Mouse (Mus musculus) MEL (cell line): Measurements from ENCODE around the gene Hdac1. TPM values are rescaled to one million over a fixed set of nuclear protein-coding genes. Genes with fewer than 3 reads are reported as not detected.

Experiments used
- DNase-seq: peaks from one replicate; pipeline ENCODE4 v3.0.0; 2011; ENCODE audit warnings: low read depth, low spot score
- H3K27ac ChIP-seq: 2 replicates; pipeline ENCODE4 v1.5.1; 2012; ENCODE audit warnings: low read depth, mild to moderate bottlenecking, control low read depth, low read length, moderate library complexity; ENCODE audit not compliant: control insufficient read depth
- H3K27me3 ChIP-seq, 2 experiments: fragments of 150-350 bp in 1 of 2; sonication (generic) in 1 of 2; 2 replicates each; pipeline ENCODE4 v1.6.1; 2012; ENCODE audit warnings: low read length in 2 of 2, mild to moderate bottlenecking in 2 of 2, improper control_type of control experiment in 1 of 2, moderate library complexity in 1 of 2; ENCODE audit not compliant: insufficient read depth in 2 of 2, control insufficient read depth in 1 of 2
- H3K36me3 ChIP-seq, 2 experiments: 2 replicates each; pipeline ENCODE4 v1.6.1; 2012 to 2014; ENCODE audit warnings: low read length in 2 of 2, improper control_type of control experiment in 1 of 2, inconsistent platforms in 1 of 2, mild to moderate bottlenecking in 1 of 2; ENCODE audit not compliant: insufficient read depth in 2 of 2, control insufficient read depth in 1 of 2
- H3K4me1 ChIP-seq, 2 experiments: fragments of 150-350 bp in 1 of 2; sonication (generic) in 1 of 2; 2 replicates each; pipeline ENCODE4 v1.6.1; 2012; ENCODE audit warnings: low read length in 2 of 2, improper control_type of control experiment in 1 of 2, mild to moderate bottlenecking in 1 of 2; ENCODE audit not compliant: insufficient read depth in 2 of 2, control insufficient read depth in 1 of 2
- H3K4me3 ChIP-seq, 2 experiments: fragments of 150-350 bp in 1 of 2; sonication (generic) in 1 of 2; 2 replicates each; pipeline ENCODE4 v1.5.1; 2012; ENCODE audit warnings: low read depth in 2 of 2, low read length in 2 of 2, mild to moderate bottlenecking in 2 of 2, moderate library complexity in 2 of 2, control low read depth in 1 of 2, improper control_type of control experiment in 1 of 2; ENCODE audit not compliant: control insufficient read depth in 1 of 2, insufficient read depth in 1 of 2
- H3K79me2 ChIP-seq: 2 replicates; pipeline ENCODE4 v1.6.1; 2012; ENCODE audit warnings: mild to moderate bottlenecking, low read length, moderate library complexity; ENCODE audit not compliant: control insufficient read depth, poor library complexity, insufficient read depth
- H3K9ac ChIP-seq: 2 replicates; pipeline ENCODE4 v1.6.1; 2012; ENCODE audit warnings: low read depth, mild to moderate bottlenecking, control low read depth, low read length, moderate library complexity; ENCODE audit not compliant: control insufficient read depth, poor library complexity, severe bottlenecking
- H3K9me3 ChIP-seq: fragments of 150-350 bp; sonication (generic); replicated peaks from 2 replicates; pipeline ENCODE4 v1.6.1; 2012; ENCODE audit warnings: mild to moderate bottlenecking, low read length, improper control_type of control experiment, moderate library complexity; ENCODE audit not compliant: insufficient read depth
- BHLHE40 ChIP-seq: IDR thresholded peaks from 2 replicates; pipeline ENCODE4 v1.6.1; 2012; ENCODE audit warnings: low read depth, mild to moderate bottlenecking, inconsistent platforms, low read length, improper control_type of control experiment, borderline replicate concordance
- CHD2 ChIP-seq: IDR thresholded peaks from 2 replicates; pipeline ENCODE4 v1.6.1; 2011; ENCODE audit warnings: low read length, improper control_type of control experiment
- E2F4 ChIP-seq: IDR thresholded peaks from 2 replicates; pipeline ENCODE4 v1.6.1; 2011; ENCODE audit warnings: low read depth, low read length, improper control_type of control experiment, borderline replicate concordance
- ELF1 ChIP-seq: IDR thresholded peaks from 2 replicates; pipeline ENCODE4 v1.6.1; 2014; ENCODE audit warnings: low read depth, mild to moderate bottlenecking, inconsistent platforms, low read length, improper control_type of control experiment, moderate library complexity
- EP300 ChIP-seq, 2 experiments: IDR thresholded peaks; 2 replicates each; pipeline ENCODE4 v1.6.1; 2011; ENCODE audit warnings: improper control_type of control experiment in 2 of 2, low read length in 2 of 2, low read depth in 1 of 2, mild to moderate bottlenecking in 1 of 2
- ETS1 ChIP-seq: IDR thresholded peaks from 2 replicates; pipeline ENCODE4 v1.6.1; 2012; ENCODE audit warnings: low read depth, mild to moderate bottlenecking, inconsistent platforms, low read length, improper control_type of control experiment, moderate library complexity
- GABPA ChIP-seq: IDR thresholded peaks from 2 replicates; pipeline ENCODE4 v1.6.1; 2012; ENCODE audit warnings: low read depth, mild to moderate bottlenecking, inconsistent platforms, low read length, improper control_type of control experiment, moderate library complexity
- MEF2A ChIP-seq: IDR thresholded peaks from 2 replicates; pipeline ENCODE4 v1.6.1; 2014; ENCODE audit warnings: low read depth, mild to moderate bottlenecking, inconsistent platforms, low read length, improper control_type of control experiment; ENCODE audit not compliant: poor library complexity, insufficient replicate concordance, severe bottlenecking; ENCODE audit errors: extremely low read depth
- MYC ChIP-seq: IDR thresholded peaks from 2 replicates; pipeline ENCODE4 v1.6.1; 2011; ENCODE audit warnings: low read depth, mild to moderate bottlenecking, low read length, improper control_type of control experiment, moderate library complexity
- NELFE ChIP-seq: IDR thresholded peaks from 2 replicates; pipeline ENCODE4 v1.6.1; 2011; ENCODE audit warnings: low read depth, low read length, improper control_type of control experiment
- POLR2A ChIP-seq, 2 experiments: IDR thresholded peaks; 2 replicates each; pipeline ENCODE4 v1.6.1; 2011 to 2012; ENCODE audit warnings: low read length in 2 of 2, mild to moderate bottlenecking in 2 of 2, control low read depth in 1 of 2, improper control_type of control experiment in 1 of 2, low read depth in 1 of 2, moderate library complexity in 1 of 2; ENCODE audit not compliant: control insufficient read depth in 1 of 2, insufficient read depth in 1 of 2, poor library complexity in 1 of 2
- POLR2AphosphoS5 ChIP-seq: IDR thresholded peaks from 2 replicates; pipeline ENCODE4 v1.6.1; 2012; ENCODE audit warnings: low read depth, borderline replicate concordance, mild to moderate bottlenecking, inconsistent platforms, low read length, moderate library complexity, mixed read lengths
- RCOR1 ChIP-seq: IDR thresholded peaks from 2 replicates; pipeline ENCODE4 v1.6.1; 2012; ENCODE audit warnings: low read depth, mild to moderate bottlenecking, inconsistent platforms, low read length, improper control_type of control experiment
- SMC3 ChIP-seq: IDR thresholded peaks from 2 replicates; pipeline ENCODE4 v1.6.1; 2011; ENCODE audit warnings: low read depth, low read length, improper control_type of control experiment
- TAL1 ChIP-seq: IDR thresholded peaks from 2 replicates; pipeline ENCODE4 v1.6.1; 2012; ENCODE audit warnings: mild to moderate bottlenecking, inconsistent platforms, low read length, moderate library complexity, mixed read lengths
- TBP ChIP-seq: IDR thresholded peaks from 2 replicates; pipeline ENCODE4 v1.8.0; 2011; ENCODE audit warnings: low read depth, low read length, improper control_type of control experiment
- UBTF ChIP-seq: IDR thresholded peaks from 2 replicates; pipeline ENCODE4 v1.6.1; 2012; ENCODE audit warnings: low read depth, mild to moderate bottlenecking, inconsistent platforms, low read length, improper control_type of control experiment, moderate library complexity, borderline replicate concordance; ENCODE audit not compliant: insufficient read depth
- ZC3H11A ChIP-seq: IDR thresholded peaks from 2 replicates; pipeline ENCODE4 v1.6.1; 2012; ENCODE audit warnings: low read depth, mild to moderate bottlenecking, inconsistent platforms, low read length, improper control_type of control experiment
- ZMIZ1 ChIP-seq: IDR thresholded peaks from 2 replicates; pipeline ENCODE4 v1.6.1; 2012; ENCODE audit warnings: low read depth, mild to moderate bottlenecking, inconsistent platforms, low read length, improper control_type of control experiment, moderate library complexity
- ZNF384 ChIP-seq: IDR thresholded peaks from 2 replicates; pipeline ENCODE4 v1.6.1; 2012; ENCODE audit warnings: low read depth, mild to moderate bottlenecking, inconsistent platforms, low read length, improper control_type of control experiment
- polyA plus RNA-seq, 2 experiments: library from polyadenylated mRNA; stranded (reverse) in 1 of 2; unstranded in 1 of 2; fragments of >175 nt in 1 of 2; fragments of >200 nt in 1 of 2; gene quantifications; 2 replicates each; pipeline versions ENCODE4 v1.2.1 to v1.2.4; 2012; ENCODE audit warnings: low replicate concordance in 2 of 2, low read depth in 1 of 2; ENCODE audit not compliant: insufficient read length in 2 of 2, insufficient read depth in 1 of 2, missing spikeins in 1 of 2
- total RNA-seq: library from RNA; depleted of rRNA; stranded (reverse); fragments of 300-350 nt; gene quantifications from 2 replicates; pipeline ENCODE4 v1.2.3, GENCODE M21; 2012

Hdac1 gene
- total and polyA plus RNA-seq, 3 experiments = 38.9 to 185 (median 108) TPM

- TF ChIP-seq POLR2AphosphoS5 (no peak), ZNF384 (no peak), MEF2A (no peak), UBTF (no peak), BHLHE40 (no peak), SMC3 (no peak), POLR2A (IDR thresholded peaks at IDR 0.05; ENCODE audit: control insufficient read depth in 1 of 2, insufficient read depth in 1 of 2, low read depth in 1 of 2, low read length in 2 of 2, poor library complexity in 1 of 2) (no peak), TBP (no peak), TAL1 (no peak), GABPA (no peak), ZC3H11A (no peak), EP300 (IDR thresholded peaks at IDR 0.05; ENCODE audit: low read depth in 1 of 2, low read length in 2 of 2) (no peak), E2F4 (no peak), RCOR1 (no peak), NELFE (no peak), CHD2 (no peak), ZMIZ1 (no peak), MYC (no peak)
- Histone ChIP-seq H3K4me1 (peaks cover 0 to 6% of the 10 kb centered on the region in 2 experiments; a peak in 2 of 4 replicates), H3K27ac (no peak overlapping the region), H3K9ac (no peak overlapping the region), H3K27me3 (no peaks in the 10 kb centered on the region), H3K4me3 (no peak overlapping the region), H3K36me3 (no peaks in the 10 kb centered on the region), H3K79me2 (no peaks in the 10 kb centered on the region; the same call in 1 of the 2 replicates), H3K9me3 (no peaks in the 10 kb centered on the region)
- DNase-seq = no peak
Measured at GRCm38 (mm10) chr4:129508834-129509600, 33.5 kb downstream of the Hdac1 start.

- no peak for DNase-seq
- Histone ChIP-seq H3K4me3 (peak overlapping the region; percentile 35 to 37; a peak in 3 of 4 replicates), H3K9ac (peak overlapping the region; percentile 46; the same call in 1 of the 2 replicates), H3K79me2 (no peaks in the 10 kb centered on the region), H3K9me3 (no peaks in the 10 kb centered on the region), H3K36me3 (no peaks in the 10 kb centered on the region), H3K27me3 (no peaks in the 10 kb centered on the region), H3K4me1 (peaks cover 0 to 6% of the 10 kb centered on the region in 2 experiments; a peak in 2 of 4 replicates), H3K27ac (no peak overlapping the region)
- TF ChIP-seq ETS1 (no peak), ELF1 (no peak), BHLHE40 (peak; percentile 14; the same call in 1 of the 2 replicates)
Measured at GRCm38 (mm10) chr4:129508237-129508515, 34.3 kb downstream of the Hdac1 start.
